Mouse (Mus musculus) cerebellum, adult 9-10 months (tissue): ENCODE measurements around the gene Efs.
"Not testable (repeated sequence)": the region's sequence is repeated elsewhere in the genome, so short reads cannot be mapped to it uniquely, and the experiment has no call there.

Source experiments
- DNase-seq: peaks from one replicate; pipeline ENCODE4 v3.0.0; 2022

The Efs gene

GRCm38 (mm10) chr14:54925349-54926342, at the start of gene Efs:
Gene Efs, minus strand, starts transcription at chr14:54926126.
- DNase-seq = peak; percentile 50

GRCm38 (mm10) chr14:54974068-54974791, 48.3 kb upstream of the Efs start:
- DNase-seq = no peak

- not testable (repeated sequence) for DNase-seq
These were observed 46.9 kb upstream of the Efs start for GRCm38 (mm10) chr14:54972786-54973185.

GRCm38 (mm10) chr14:54968344-54968743, 42.4 kb upstream of the Efs start:
- DNase-seq = no peak

- no peak for DNase-seq
These were observed 41.9 kb upstream of the Efs start for GRCm38 (mm10) chr14:54967874-54968273.

- no peak for DNase-seq
These were observed 40.5 kb upstream of the Efs start, which contains the start of gene Myh6 for GRCm38 (mm10) chr14:54966320-54966977. Gene Myh6, minus strand, starts transcription at chr14:54966927.

GRCm38 (mm10) chr14:54965631-54966030, 39.7 kb upstream of the Efs start:
- no peak for DNase-seq

GRCm38 (mm10) chr14:54965044-54965443, 39.1 kb upstream of the Efs start:
- DNase-seq = no peak

GRCm38 (mm10) chr14:54963727-54964126, 37.8 kb upstream of the Efs start:
- DNase-seq = no peak

GRCm38 (mm10) chr14:54962714-54963113, 36.8 kb upstream of the Efs start:
- no peak for DNase-seq

- no peak for DNase-seq
These were observed 35.6 kb upstream of the Efs start for GRCm38 (mm10) chr14:54961487-54961886.

- DNase-seq = no peak
These were observed 34.8 kb upstream of the Efs start for GRCm38 (mm10) chr14:54960769-54961168.

GRCm38 (mm10) chr14:54959853-54960613, 34.1 kb upstream of the Efs start:
- DNase-seq = not testable (repeated sequence)

GRCm38 (mm10) chr14:54959197-54959596, 33.3 kb upstream of the Efs start:
- DNase-seq = no peak

- no peak for DNase-seq
These were observed 32.6 kb upstream of the Efs start for GRCm38 (mm10) chr14:54958503-54958902.

- no peak for DNase-seq
These were observed 30.6 kb upstream of the Efs start for GRCm38 (mm10) chr14:54956533-54956932.

GRCm38 (mm10) chr14:54955481-54955880, 29.6 kb upstream of the Efs start:
- DNase-seq = no peak

- DNase-seq = no peak
These were observed 28.5 kb upstream of the Efs start for GRCm38 (mm10) chr14:54954474-54954873.

GRCm38 (mm10) chr14:54953664-54954206, 27.8 kb upstream of the Efs start:
- DNase-seq = no peak

GRCm38 (mm10) chr14:54951587-54951986, 25.7 kb upstream of the Efs start:
- DNase-seq = no peak

- DNase-seq = no peak
These were observed 24.6 kb upstream of the Efs start for GRCm38 (mm10) chr14:54950493-54950892.

GRCm38 (mm10) chr14:54948781-54949180, 22.9 kb upstream of the Efs start:
- DNase-seq = no peak
